Mouse (Mus musculus): ENCODE measurements around the gene Pygo2. TPM values are rescaled to one million over a fixed set of nuclear protein-coding genes. Genes with fewer than 3 reads are reported as not detected.

The Pygo2 gene
- polyA plus RNA-seq (2015; fragmentation: Nextera tagmentation; extraction: Ambion mirVana): 47.6 and 48.7 TPM in 2 replicates

DNA sequence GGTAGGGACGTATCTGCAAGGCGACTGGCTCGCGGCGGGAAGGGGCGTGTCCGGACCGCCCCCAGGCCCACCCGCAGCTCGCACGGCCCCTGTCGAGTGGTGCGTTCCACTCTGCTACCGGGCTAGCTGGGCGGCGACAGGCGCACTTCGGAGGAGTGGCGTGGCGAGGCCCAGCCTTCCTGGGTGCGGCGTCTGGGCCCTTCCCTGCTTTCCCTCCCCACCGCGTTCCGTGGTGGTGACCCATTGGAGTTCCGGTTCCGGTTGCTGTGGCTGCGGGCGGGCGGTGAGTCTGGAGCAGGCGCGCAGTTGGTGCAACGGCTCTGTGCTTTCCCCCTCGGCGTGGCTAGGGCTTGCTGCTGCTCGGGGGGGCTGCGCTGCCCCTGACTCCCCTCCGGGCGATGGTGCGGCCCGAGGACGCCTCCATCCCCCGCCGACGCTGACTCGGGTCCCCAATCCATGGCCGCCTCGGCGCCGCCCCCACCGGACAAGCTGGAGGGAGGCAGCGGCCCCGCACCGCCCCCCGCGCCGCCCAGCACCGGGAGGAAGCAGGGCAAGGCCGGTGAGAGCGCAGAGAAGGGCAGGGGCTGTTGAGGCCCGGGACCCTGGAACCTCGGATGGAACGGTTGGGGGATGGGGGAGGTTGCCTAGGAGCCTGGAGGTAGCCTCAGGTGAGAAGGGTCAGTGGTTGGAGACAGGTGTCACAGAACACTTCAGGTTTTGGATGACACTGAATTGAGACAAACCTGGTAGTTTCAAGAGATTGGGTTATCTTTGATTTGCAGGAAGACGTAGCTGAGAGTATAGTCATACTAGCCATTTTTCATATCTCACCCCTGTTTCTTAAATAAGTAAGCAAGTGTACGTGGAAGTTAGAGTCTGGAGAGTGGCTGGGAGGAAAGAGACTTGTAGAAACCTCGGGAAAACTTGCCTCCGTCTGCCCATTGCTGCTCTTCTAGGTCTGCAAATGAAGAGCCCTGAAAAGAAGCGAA, at the start of gene Pygo2:
Pygo2 (plus strand) TSS at position 44 of the 989 bp plus-strand sequence.
- peak within 1 kb of the TSS; percentile 89 for H3K27ac ChIP-seq (ENCODE audit: low read length)
- peak within 1 kb of the TSS; percentile 70 for H3K4me2 ChIP-seq (ENCODE audit: low read length)
- H3K4me1 ChIP-seq (ENCODE audit: control insufficient read depth, insufficient read depth, low read length): peaks cover 18% of the 10 kb centered on the region
- peak within 1 kb of the TSS; percentile 100 for H3K4me3 ChIP-seq (ENCODE audit: low read depth, low read length)
- peaks cover 23% of the 10 kb centered on the region for H3K36me3 ChIP-seq (ENCODE audit: control insufficient read depth, insufficient read depth, low read length)
- no peaks in the 10 kb centered on the region for H3K27me3 ChIP-seq (ENCODE audit: control insufficient read depth, insufficient read depth, low read depth, low read length)
- H3K9me3 ChIP-seq (replicated peaks; ENCODE audit: control insufficient read depth, low read length, poor library complexity, severe bottlenecking): no peaks in the 10 kb centered on the region
- 2% methylated on average over 56 of the region's 68 CpGs for WGBS
- peak within 1 kb of the TSS; percentile 99 for H3K9ac ChIP-seq (ENCODE audit: low read depth, low read length)
- peak; percentile 98 for ATAC-seq

DNA sequence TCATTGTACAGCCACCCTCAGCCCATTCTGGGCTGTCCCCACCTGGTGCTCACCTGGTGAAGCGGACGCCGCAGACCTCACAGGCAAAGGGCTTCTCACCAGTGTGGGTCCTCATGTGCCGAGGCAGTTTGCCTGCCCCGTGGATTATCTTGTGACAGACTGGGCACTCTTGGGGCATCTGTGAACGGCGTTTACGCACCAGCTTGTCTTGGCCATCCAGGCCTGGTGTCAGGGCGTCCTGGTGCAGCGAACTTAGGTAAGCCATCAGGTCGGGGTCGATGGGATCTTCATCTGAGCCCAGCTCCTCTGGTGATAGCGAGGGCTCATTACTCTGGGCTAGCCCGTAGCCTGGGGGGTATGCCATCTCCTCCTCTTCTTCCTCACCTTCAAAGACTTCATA, 49.7 kb upstream of the Pygo2 start:
- 93% methylated on average over 14 of the region's 14 CpGs for WGBS
- no peak for ATAC-seq

DNA sequence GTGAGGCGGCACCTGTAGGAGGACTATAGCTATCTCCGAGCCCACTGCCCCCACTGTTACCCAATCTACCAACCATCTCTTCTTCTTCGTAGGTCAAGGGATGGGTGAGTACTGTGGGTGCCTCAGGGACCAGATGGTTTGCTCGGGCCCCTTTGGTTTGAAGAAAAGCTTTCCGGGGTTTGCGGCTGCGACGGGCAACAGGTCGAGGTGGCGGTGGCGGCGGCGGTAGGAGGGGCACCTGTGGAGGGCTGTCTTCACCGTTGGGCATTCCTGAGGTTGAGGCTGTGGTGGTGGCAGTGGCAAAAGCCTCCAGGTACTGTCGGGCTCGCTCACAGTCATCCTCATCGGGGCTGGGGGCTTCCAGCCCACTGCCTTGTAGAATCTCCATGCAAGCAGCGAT, 49.3 kb upstream of the Pygo2 start:
- H3K9ac ChIP-seq (ENCODE audit: low read depth, low read length): no peak overlapping the region
- H3K4me1 ChIP-seq (ENCODE audit: control insufficient read depth, insufficient read depth, low read length): peaks cover 3% of the 10 kb centered on the region; the same call in 1 of the 2 replicates
- H3K27me3 ChIP-seq (ENCODE audit: control insufficient read depth, insufficient read depth, low read depth, low read length): no peaks in the 10 kb centered on the region
- no peaks in the 10 kb centered on the region for H3K9me3 ChIP-seq (replicated peaks; ENCODE audit: control insufficient read depth, low read length, poor library complexity, severe bottlenecking)
- H3K4me2 ChIP-seq (ENCODE audit: low read length): no peak overlapping the region
- no peaks in the 10 kb centered on the region for H3K36me3 ChIP-seq (ENCODE audit: control insufficient read depth, insufficient read depth, low read length)
- H3K27ac ChIP-seq (ENCODE audit: low read length): no peak overlapping the region
- H3K4me3 ChIP-seq (ENCODE audit: low read depth, low read length): no peak overlapping the region
- whole genome bisulfite sequencing: 96% methylated on average over 18 of the region's 18 CpGs
- no peak for ATAC-seq

More for the DNA sequence above, 49.7 kb upstream of the Pygo2 start:
- Histone ChIP-seq H3K4me1 (ENCODE audit: control insufficient read depth, insufficient read depth, low read length) (peaks cover 3% of the 10 kb centered on the region; the same call in 1 of the 2 replicates), H3K4me2 (ENCODE audit: low read length) (no peak overlapping the region), H3K9me3 (replicated peaks; ENCODE audit: control insufficient read depth, low read length, poor library complexity, severe bottlenecking) (no peaks in the 10 kb centered on the region), H3K27ac (ENCODE audit: low read length) (no peak overlapping the region), H3K27me3 (ENCODE audit: control insufficient read depth, insufficient read depth, low read depth, low read length) (no peaks in the 10 kb centered on the region), H3K4me3 (ENCODE audit: low read depth, low read length) (no peak overlapping the region), H3K9ac (ENCODE audit: low read depth, low read length) (no peak overlapping the region), H3K36me3 (ENCODE audit: control insufficient read depth, insufficient read depth, low read length) (no peaks in the 10 kb centered on the region)

DNA sequence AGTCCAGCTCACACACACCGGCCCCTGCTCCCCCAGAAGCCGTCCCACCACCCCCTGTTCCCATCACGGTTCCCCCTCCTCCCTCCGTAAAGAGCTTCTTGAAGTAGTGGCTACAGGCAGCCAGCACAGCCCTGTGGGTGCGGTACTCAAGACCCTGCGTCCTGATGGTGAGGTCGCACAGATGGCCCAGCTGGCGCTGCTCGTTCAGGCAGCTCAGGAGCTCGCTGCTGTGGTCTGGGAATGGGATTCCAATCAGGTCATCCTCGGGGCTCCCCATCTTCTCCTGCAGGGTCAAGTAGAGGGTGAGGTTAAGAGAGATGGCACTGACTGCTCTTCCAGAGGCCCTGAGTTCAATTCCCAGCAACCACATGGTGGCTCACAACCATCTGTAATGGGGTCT, 48.8 kb upstream of the Pygo2 start:
- H3K36me3 ChIP-seq (ENCODE audit: control insufficient read depth, insufficient read depth, low read length): no peaks in the 10 kb centered on the region
- no peak for ATAC-seq
- H3K4me1 ChIP-seq (ENCODE audit: control insufficient read depth, insufficient read depth, low read length): peaks cover 3% of the 10 kb centered on the region; the same call in 1 of the 2 replicates
- no peak overlapping the region for H3K4me2 ChIP-seq (ENCODE audit: low read length)
- 78% methylated on average over 11 of the region's 11 CpGs for WGBS
- no peak overlapping the region for H3K9ac ChIP-seq (ENCODE audit: low read depth, low read length)
- H3K27ac ChIP-seq (ENCODE audit: low read length): no peak overlapping the region
- H3K27me3 ChIP-seq (ENCODE audit: control insufficient read depth, insufficient read depth, low read depth, low read length): no peaks in the 10 kb centered on the region
- H3K9me3 ChIP-seq (replicated peaks; ENCODE audit: control insufficient read depth, low read length, poor library complexity, severe bottlenecking): no peaks in the 10 kb centered on the region
- H3K4me3 ChIP-seq (ENCODE audit: low read depth, low read length): no peak overlapping the region

DNA sequence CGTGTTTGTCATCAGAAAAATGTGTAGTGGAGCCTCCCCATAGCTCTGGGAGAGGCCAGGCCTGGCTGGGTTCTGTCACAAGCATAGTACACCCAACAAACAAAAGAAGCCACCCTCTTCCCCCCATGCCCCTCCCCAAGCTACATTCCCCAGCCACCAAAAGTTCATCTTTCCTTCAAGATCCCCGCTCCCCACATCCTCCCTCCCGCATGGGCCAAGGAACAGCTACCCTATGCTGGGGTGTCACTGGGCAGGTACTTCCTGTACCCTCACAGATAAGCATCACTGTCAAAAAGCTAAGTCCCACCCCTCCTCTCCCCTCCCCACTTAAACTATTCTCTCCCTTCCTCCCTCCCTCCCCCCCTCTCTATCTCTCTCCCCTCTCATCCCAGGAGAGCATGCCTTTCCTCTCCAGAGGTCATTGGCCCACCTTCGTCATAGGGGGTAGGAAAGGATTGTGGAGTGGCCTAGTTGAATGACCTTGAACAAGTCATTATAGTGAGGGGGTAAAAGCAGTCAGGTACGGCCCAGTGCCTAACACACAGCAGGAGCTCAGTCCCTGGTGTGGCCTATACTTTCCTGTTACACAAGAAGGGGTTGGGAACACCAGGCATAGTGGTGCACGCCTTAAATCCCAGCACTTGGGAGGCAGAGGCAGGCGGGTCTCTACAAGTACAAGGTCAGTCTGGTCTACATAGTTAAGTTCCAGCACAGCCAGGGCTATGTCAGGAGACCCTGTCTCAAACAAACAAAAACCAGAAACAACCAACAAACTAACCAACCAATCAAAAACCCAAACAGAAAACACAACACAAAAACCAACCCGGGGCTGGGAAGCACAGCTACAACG, 47.8 kb upstream of the Pygo2 start:
- no peak overlapping the region for H3K27ac ChIP-seq (ENCODE audit: low read length)
- no peak overlapping the region for H3K9ac ChIP-seq (ENCODE audit: low read depth, low read length)
- no peak overlapping the region for H3K4me2 ChIP-seq (ENCODE audit: low read length)
- WGBS: 88% methylated on average over 9 of the region's 9 CpGs
- peaks cover 3% of the 10 kb centered on the region; the same call in 1 of the 2 replicates for H3K4me1 ChIP-seq (ENCODE audit: control insufficient read depth, insufficient read depth, low read length)
- H3K36me3 ChIP-seq (ENCODE audit: control insufficient read depth, insufficient read depth, low read length): no peaks in the 10 kb centered on the region
- no peaks in the 10 kb centered on the region for H3K27me3 ChIP-seq (ENCODE audit: control insufficient read depth, insufficient read depth, low read depth, low read length)
- no peak for ATAC-seq
- no peaks in the 10 kb centered on the region for H3K9me3 ChIP-seq (replicated peaks; ENCODE audit: control insufficient read depth, low read length, poor library complexity, severe bottlenecking)
- H3K4me3 ChIP-seq (ENCODE audit: low read depth, low read length): no peak overlapping the region

DNA sequence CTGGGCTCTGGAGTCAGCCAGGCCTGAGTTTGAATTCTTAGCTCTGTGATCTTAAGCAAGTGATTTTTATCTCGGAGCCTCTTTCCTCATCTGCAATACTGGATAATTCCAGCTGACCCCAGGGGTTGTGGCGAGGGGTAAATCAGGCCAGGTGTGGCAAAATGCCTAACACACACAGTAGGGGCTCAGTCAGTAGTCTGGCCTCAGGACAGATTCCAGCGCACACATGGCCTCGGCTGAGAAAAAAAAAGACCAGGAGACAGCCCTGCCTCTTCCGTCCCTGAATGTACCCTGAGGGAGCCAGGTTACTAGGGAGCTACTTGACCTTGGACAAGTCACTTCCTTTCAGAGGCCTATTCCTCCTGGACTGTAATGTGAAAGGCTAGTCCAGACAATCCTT, 47.1 kb upstream of the Pygo2 start:
- Histone ChIP-seq H3K4me2 (ENCODE audit: low read length) (no peak overlapping the region), H3K4me3 (ENCODE audit: low read depth, low read length) (no peak overlapping the region), H3K4me1 (ENCODE audit: control insufficient read depth, insufficient read depth, low read length) (peaks cover 3% of the 10 kb centered on the region; the same call in 1 of the 2 replicates), H3K27ac (ENCODE audit: low read length) (no peak overlapping the region), H3K9ac (ENCODE audit: low read depth, low read length) (no peak overlapping the region), H3K27me3 (ENCODE audit: control insufficient read depth, insufficient read depth, low read depth, low read length) (no peaks in the 10 kb centered on the region), H3K9me3 (replicated peaks; ENCODE audit: control insufficient read depth, low read length, poor library complexity, severe bottlenecking) (no peaks in the 10 kb centered on the region), H3K36me3 (ENCODE audit: control insufficient read depth, insufficient read depth, low read length) (no peaks in the 10 kb centered on the region)
- WGBS: 90% methylated on average over 5 of the region's 5 CpGs
- no peak for ATAC-seq

DNA sequence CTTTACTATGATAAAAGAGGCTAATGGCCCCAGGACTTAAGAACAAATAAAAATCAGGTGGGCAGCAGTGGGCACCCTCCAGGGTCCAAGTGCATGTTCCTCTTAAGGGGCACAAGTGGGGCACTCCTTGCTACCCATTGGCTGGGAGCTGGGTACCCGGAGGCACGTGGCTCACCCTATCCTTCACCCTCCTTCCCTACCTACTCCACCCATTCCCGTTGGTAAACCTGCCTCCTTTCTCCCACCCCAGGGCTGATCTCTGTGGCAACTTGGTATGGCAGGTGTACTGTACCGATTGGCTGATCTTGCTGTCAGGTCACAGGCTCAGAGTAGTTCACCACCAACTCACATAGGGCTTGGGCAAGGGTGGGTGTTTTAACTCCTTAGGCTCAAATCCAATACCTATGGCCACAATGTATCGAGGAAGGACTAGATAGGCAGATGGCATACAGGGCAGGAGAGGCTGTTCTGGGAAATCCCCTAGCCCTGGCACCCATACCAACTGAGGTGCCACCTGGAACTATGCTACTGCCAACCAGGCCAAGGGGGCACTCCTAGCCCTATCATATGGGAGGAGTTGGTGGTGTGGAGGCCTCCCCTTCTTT, 46.3 kb upstream of the Pygo2 start:
- WGBS: 94% methylated on average over 5 of the region's 5 CpGs

DNA sequence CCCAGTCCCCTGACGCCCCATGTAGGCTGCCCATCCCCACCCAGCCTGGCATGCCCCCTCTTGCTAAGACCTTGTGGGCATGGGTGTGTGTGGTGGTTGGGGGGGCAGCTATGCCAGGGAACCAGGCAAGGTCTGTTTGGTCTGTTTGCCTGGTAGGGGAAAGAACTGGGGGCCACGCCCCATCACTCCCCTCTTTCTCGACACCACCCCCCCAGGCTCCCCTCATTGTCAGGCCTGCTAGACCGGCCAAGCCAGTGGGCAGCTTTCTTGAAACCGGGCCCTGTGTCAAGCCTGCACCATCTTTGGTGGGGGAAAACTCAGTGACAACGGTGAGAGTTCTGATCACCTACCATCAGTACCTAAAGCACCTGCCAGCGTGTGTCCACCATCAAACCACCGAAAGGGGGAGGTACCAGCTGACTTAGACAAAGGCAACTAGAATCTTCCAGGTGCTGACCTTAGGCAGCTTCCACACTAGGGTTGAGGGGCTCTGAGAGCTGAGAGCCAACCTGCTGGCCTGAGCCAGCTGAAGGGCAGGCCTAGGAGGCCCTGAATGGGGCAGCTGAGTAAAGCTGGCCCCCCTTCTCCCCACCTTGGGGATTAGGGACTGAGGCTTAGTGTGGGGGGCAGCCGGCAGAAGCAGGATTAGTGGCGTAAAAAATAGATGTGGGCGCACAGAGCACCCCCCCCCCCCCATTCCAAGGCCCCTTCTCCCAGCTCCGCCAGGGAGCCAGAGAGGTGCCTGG, 45.5 kb upstream of the Pygo2 start:
- Histone ChIP-seq H3K4me3 (ENCODE audit: low read depth, low read length) (no peak overlapping the region), H3K27ac (ENCODE audit: low read length) (no peak overlapping the region), H3K4me2 (ENCODE audit: low read length) (no peak overlapping the region), H3K27me3 (ENCODE audit: control insufficient read depth, insufficient read depth, low read depth, low read length) (no peaks in the 10 kb centered on the region), H3K9ac (ENCODE audit: low read depth, low read length) (no peak overlapping the region), H3K4me1 (ENCODE audit: control insufficient read depth, insufficient read depth, low read length) (no peaks in the 10 kb centered on the region), H3K9me3 (replicated peaks; ENCODE audit: control insufficient read depth, low read length, poor library complexity, severe bottlenecking) (no peaks in the 10 kb centered on the region), H3K36me3 (ENCODE audit: control insufficient read depth, insufficient read depth, low read length) (no peaks in the 10 kb centered on the region)
- no peak for ATAC-seq
- 42% methylated on average over 12 of the region's 12 CpGs for WGBS

More for the DNA sequence above, 46.3 kb upstream of the Pygo2 start:
- no peak for ATAC-seq
- Histone ChIP-seq H3K9me3 (replicated peaks; ENCODE audit: control insufficient read depth, low read length, poor library complexity, severe bottlenecking) (no peaks in the 10 kb centered on the region), H3K4me2 (ENCODE audit: low read length) (no peak overlapping the region), H3K27ac (ENCODE audit: low read length) (no peak overlapping the region), H3K36me3 (ENCODE audit: control insufficient read depth, insufficient read depth, low read length) (no peaks in the 10 kb centered on the region), H3K9ac (ENCODE audit: low read depth, low read length) (no peak overlapping the region), H3K4me3 (ENCODE audit: low read depth, low read length) (no peak overlapping the region), H3K4me1 (ENCODE audit: control insufficient read depth, insufficient read depth, low read length) (no peaks in the 10 kb centered on the region; the same call in 1 of the 2 replicates), H3K27me3 (ENCODE audit: control insufficient read depth, insufficient read depth, low read depth, low read length) (no peaks in the 10 kb centered on the region)
